Mouse (Mus musculus): ENCODE data around the gene Calm3.

The Calm3 gene

DNA sequence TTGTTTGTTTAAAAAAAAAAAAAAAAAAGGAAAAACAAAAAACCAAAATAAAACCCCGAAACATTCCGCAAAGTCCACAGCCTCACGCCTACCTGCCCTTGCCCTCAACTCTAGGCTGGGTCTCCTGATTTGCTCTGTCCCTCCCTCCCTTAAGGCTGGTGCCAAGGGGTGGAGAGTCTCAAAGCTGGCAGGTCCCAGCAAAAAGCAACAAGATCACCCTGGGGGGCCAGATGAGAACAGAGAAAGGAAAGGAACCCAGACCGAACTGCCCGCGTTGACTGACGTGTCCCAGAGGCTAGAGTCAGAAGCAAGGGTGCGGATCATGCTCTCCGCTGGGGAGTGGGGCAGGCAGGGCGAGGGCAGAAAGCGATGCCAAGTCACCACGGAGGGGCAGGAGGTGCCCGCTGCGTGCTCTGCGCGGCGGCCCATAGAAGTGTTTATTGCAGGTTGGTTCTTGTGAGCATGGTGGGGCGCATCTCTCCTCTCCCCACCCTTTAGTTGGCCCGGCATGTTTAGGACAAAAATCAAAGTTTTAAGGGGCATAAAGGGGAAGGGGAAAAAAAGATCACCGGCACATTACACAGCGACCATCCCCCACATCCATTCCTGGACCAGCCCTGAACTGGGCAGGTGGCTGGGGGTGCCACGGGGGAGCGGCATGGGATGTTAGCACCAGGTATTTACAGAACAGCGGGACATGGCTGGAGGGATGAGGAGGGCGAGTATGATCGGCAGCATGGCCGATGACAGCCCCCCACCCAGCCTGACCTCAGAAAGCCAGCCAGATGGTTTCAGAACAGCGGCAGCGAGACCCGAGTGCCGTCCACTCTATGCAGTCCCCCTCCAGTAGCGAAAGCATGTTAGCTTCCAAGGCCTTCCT lies 8.2 kb downstream of the Calm3 start:
- DNase-seq (ENCODE audit: low spot score), result no peak

DNA sequence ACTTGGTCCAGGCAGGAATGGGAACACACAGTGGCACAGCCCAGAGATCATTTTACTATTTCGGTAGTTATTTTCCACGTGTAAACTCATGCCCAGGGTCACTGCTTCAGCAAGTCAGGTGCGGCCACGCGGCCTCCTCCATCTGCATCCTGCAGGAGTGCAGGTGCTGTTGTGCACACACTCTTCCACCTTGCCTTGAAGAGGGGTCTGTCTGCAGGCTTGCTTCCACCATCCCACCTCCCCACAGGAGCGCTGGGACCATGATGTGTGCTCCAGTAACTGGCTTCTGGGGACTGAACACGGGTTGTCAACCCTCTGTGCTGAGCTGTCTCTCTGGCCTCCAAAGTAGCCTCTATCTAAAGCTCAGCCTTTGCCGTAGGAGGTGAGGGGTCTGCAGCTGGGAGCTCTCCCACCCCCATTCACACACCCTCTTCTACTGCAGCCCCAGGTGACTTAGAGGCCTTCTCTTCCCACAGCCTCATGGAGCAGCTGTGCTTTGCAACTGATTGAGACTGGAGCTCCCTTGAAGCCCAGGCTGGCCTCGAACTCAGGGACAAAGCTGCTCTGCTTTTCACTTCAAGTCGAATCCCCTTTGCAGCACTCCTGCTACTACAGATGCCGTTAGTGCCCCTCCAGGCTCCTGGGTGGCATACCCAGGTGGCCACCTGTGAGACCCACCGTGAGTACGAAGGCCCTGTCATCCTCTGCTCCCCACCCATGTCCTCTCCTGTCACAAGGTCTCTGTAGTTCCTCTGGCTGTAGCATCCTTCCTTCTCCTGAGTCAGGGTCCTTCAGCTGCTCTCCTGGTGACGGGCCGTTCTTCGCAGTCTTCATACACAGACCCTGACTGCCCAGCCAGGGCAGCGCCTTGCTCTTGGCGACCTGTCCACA lies 9.2 kb downstream of the Calm3 start:
- DNase-seq (ENCODE audit: low spot score), result peak; percentile 42

DNA sequence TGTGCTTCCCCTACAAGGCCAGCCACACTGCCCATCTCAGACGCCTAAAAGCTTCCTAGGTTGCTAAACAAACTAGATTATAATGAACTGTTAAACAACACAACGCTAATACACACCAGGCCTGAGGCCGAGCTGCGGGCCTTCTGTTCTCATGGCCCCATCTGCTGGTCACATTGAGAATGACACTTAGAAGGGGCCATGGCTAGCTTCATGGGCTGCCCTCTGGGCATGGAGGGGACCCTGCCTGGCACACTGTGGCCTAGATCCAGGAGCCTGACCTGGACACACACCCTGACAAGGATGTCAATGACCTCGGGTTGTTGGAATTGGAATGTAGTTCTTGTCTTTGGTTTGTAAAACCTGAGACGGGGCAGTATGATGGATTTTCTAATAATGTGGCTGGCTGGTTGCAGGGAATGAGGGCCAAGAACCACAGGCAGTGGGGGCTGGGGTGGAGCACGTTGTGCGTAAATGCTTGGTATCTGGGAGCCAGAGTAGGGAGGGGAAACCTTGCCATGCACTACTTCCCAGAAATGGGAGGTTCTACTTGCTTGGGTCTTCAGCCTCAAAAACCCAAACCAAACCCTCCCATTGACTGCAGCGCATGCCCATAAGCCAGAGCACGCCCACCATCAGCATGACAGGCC lies 10.0 kb downstream of the Calm3 start:
- DNase-seq (ENCODE audit: low spot score), result peak; percentile 85

- no peak for DNase-seq (ENCODE audit: low spot score)
These were observed 11.6 kb downstream of the Calm3 start for GRCm38 (mm10) chr7:16912360-16912759.

- DNase-seq (ENCODE audit: low spot score), result no peak
These were observed 12.0 kb downstream of the Calm3 start for GRCm38 (mm10) chr7:16911904-16912303.

DNA sequence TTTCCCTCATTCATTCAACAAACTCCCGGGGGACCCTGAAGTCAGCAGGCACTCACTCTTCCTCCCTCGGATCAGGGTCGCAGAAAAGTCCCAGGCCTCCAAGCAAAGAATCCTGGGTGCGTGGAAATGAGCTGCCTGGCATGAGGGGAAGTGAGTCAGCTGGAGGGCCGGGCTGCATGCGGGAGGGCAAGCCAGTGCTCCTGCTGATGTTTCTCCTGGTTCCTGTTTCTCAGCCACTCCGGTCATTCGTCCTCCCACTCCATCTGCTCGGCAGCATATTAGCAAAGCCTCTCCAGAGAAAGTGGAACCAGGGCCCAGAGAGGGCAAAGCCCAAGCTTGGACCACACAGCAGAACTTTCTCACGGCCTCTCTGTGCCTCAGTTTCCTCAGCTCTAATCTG lies 14.0 kb downstream of the Calm3 start:
- DNase-seq (ENCODE audit: low spot score), result no peak

- no peak for DNase-seq (ENCODE audit: low spot score)
These were observed 15.1 kb downstream of the Calm3 start for GRCm38 (mm10) chr7:16908859-16909258.

DNA sequence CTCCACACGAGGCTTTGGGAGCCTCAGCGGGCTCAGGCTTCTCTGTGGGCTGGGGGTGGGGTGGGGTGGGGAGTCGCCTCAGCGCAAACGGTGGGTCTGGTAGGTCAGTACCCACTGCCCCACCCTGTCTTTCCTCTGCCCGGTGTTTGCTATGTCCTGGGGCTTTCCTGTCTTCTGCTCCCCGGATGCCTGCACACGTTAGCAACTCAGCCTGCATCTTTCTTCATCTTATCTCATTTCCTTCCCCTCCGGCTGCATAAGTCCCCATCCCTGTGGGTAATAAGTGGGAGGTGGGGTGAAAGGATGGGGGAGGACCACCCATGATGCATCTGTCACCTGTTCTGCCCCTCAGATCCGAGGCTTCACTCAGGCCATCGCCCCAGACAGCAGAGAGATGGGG lies 15.5 kb downstream of the Calm3 start:
- DNase-seq (ENCODE audit: low spot score), result no peak

GRCm38 (mm10) chr7:16907842-16908241 lies 16.1 kb downstream of the Calm3 start:
- no peak for DNase-seq (ENCODE audit: low spot score)

GRCm38 (mm10) chr7:16906889-16907559 lies 16.9 kb downstream of the Calm3 start:
- DNase-seq (ENCODE audit: low spot score), result no peak

- DNase-seq (ENCODE audit: low spot score), result no peak
These were observed 17.6 kb downstream of the Calm3 start, which contains the start of gene Ptgir for GRCm38 (mm10) chr7:16906281-16906680. TSS of gene Ptgir (plus strand) at chr7:16906490.

GRCm38 (mm10) chr7:16905491-16906021 lies 18.4 kb downstream of the Calm3 start:
- no peak for DNase-seq (ENCODE audit: low spot score)

DNA sequence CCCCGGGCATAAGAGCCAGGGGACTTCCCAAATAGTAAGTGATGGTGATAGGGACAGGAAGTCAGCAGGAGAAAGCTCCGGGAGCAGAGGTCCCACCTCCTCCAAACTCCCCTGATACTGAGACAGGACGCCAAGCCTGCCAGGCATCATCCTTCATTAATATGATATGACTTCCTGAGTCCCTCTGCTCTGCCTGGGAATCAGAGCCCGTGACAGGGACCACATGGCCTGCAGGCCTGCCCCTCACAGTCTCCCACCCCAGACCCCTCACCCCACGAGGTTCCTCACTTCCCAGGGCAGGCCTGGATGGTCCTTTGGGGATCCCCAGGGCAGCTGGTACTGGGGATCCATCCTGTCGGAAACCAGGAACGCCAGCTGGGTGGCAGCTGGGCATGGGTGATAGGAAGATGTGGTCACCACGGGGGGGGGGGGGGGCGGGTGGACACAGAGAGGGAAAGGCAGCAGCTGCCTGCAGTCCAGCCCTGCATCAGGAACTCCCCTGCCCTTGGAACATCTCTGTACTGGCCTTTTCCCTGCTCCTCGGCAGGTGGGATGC lies 19.7 kb downstream of the Calm3 start:
- DNase-seq (ENCODE audit: low spot score), result no peak

DNA sequence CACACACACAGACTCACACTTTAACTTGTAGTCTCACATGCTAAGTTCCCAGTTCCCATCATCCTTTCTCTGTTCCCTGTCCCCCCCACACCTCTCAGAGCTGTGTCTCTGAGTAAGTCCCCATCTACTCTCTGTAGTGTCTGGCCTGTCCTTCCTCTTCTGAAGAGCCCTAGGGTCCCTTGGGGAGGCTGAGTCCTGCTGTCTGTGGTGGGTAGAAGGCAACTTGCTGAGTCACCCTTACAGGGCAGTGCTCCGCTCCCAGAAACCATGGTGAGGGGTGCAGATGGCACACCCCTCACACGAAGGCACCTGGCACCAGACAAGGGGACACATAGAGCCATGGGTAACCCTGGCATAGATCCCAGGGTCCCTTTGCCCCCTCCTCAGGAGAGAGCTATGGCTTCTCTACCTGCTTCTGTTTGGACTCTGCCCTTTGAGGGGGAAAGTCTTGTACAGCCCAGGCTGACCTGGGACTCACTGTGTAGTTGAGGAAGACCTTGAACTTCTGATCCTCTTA lies 20.4 kb downstream of the Calm3 start:
- no peak for DNase-seq (ENCODE audit: low spot score)

- DNase-seq (ENCODE audit: low spot score), result no peak
These were observed 23.4 kb downstream of the Calm3 start for GRCm38 (mm10) chr7:16900526-16900925.

GRCm38 (mm10) chr7:16895511-16895910 lies 28.4 kb downstream of the Calm3 start:
- peak; percentile 42 for DNase-seq (ENCODE audit: low spot score)

GRCm38 (mm10) chr7:16895000-16895399 lies 28.9 kb downstream of the Calm3 start:
- peak; percentile 91 for DNase-seq (ENCODE audit: low spot score)

DNA sequence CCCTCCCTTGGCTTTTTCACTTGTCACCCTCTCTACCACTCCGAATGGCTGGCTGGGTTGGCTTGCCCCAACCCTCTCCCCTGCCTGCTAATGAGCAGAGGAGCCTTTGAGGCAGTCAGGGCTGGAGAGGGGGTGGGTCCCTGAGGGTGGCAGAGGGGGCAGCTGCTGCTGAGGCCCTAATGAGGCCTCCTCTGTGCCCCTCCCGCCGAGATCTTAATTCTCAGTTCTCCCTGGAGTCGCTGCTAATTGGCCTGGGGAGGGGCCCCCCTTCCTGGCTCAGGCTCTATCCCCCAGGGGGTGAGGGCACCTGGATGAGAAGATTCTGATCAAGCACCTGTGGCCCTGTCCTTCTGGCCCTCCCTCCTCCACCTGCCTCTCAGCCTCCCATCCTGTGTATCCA lies 29.6 kb downstream of the Calm3 start:
- peak; percentile 43 for DNase-seq (ENCODE audit: low spot score)

GRCm38 (mm10) chr7:16893612-16894011 lies 30.3 kb downstream of the Calm3 start:
- peak; percentile 64 for DNase-seq (ENCODE audit: low spot score)

GRCm38 (mm10) chr7:16892352-16892730 lies 31.6 kb downstream of the Calm3 start:
- no peak for DNase-seq (ENCODE audit: low spot score)

Data from testis, postnatal 10 days (tissue).